Mouse (Mus musculus): ENCODE results near the gene Rbm25. TPM values are rescaled to one million over a fixed set of nuclear protein-coding genes. Genes with fewer than 3 reads are reported as not detected.

The Rbm25 gene
- polyA plus RNA-seq, 1 experiment from 2014 or later: 115 TPM

DNA sequence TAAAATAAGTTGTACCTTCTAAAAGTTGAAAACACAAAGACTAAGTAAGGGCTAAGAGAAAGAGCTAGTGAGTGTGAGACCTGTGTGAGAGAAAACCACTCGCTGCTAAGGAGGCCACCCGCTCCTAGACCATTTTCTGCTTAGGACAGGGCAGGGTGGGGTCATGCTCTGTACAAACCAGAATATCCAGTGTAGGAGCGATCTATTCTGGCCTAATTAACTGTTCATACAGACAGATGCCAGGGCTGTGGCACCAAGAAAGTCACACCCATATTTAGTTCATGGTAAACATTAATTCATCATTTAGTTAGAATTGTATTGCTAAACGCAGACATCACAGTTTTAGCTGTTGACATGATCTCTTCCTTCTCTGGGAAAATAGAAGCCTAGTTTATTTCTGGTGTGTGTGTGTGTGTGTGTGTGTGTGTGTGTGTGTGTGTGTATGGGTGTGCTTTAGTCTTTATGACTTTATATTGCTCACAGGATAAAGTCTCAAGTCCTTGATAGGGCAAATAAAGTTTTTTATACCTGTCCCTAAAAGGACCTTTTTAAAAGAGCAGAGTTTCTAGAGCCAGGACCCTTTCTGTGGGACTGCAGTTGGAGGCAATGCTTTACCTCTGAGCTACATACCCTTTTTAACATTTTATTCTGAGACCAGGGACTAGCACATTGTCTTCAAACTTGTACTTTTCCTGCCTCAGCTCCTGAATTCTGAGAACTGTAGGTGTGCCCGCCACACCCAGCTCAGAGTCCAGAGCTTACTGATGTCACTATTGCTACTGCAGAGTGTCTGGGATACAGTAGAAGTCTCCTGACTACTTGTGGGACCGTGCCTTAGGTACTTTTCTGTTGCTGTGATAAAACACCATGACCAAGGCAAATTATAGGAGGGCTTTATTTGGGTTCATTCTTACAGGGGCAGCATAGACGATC, 77.4 kb downstream of the Rbm25 start:
- Histone ChIP-seq H3K9me3 (ENCODE audit: control insufficient read depth, low read length) (no peaks in the 10 kb centered on the region), H3K4me3 (ENCODE audit: low read depth, low read length) (no peak overlapping the region), H3K4me1 (replicated peaks; ENCODE audit: control insufficient read depth, insufficient read depth) (no peaks in the 10 kb centered on the region), H3K36me3 (ENCODE audit: control insufficient read depth, insufficient read depth, low read length) (peaks cover 2% of the 10 kb centered on the region; the same call in 1 of the 2 replicates), H3K27me3 (ENCODE audit: control insufficient read depth, insufficient read depth, low read length) (no peaks in the 10 kb centered on the region), H3K4me2 (replicated peaks; ENCODE audit: low read depth) (no peak overlapping the region), H3K9ac (ENCODE audit: low read length) (no peak overlapping the region), H3K27ac (replicated peaks) (peak overlapping the region; percentile 85)
- peak; percentile 89 for ATAC-seq (ENCODE audit: low FRiP score, low TSS enrichment)
- no peak for TF ChIP-seq CTCF (IDR thresholded peaks at IDR 0.05; ENCODE audit: low read depth)
- no peak for TF ChIP-seq EP300 (optimal IDR thresholded peaks at IDR 0.05)
- DNase-seq (ENCODE audit: low spot score): peak; percentile 86
- WGBS: 49% methylated on average over 7 of the region's 7 CpGs

- no peak for ATAC-seq (ENCODE audit: low FRiP score, low TSS enrichment)
- Histone ChIP-seq H3K4me3 (ENCODE audit: low read depth, low read length) (no peak overlapping the region), H3K4me2 (replicated peaks; ENCODE audit: low read depth) (no peak overlapping the region), H3K9ac (ENCODE audit: low read length) (no peak overlapping the region), H3K9me3 (ENCODE audit: control insufficient read depth, low read length) (no peaks in the 10 kb centered on the region), H3K36me3 (ENCODE audit: control insufficient read depth, insufficient read depth, low read length) (peaks cover 4% of the 10 kb centered on the region; the same call in 1 of the 2 replicates), H3K27me3 (ENCODE audit: control insufficient read depth, insufficient read depth, low read length) (no peaks in the 10 kb centered on the region), H3K4me1 (replicated peaks; ENCODE audit: control insufficient read depth, insufficient read depth) (no peaks in the 10 kb centered on the region), H3K27ac (replicated peaks) (no peak overlapping the region)
- 76% methylated on average over 2 of the region's 2 CpGs for WGBS
- TF ChIP-seq EP300 (optimal IDR thresholded peaks at IDR 0.05) (no peak), CTCF (IDR thresholded peaks at IDR 0.05; ENCODE audit: low read depth) (no peak)
- DNase-seq (ENCODE audit: low spot score): no peak
Measured at GRCm38 (mm10) chr12:83709934-83710333, 78.9 kb downstream of the Rbm25 start.

DNA sequence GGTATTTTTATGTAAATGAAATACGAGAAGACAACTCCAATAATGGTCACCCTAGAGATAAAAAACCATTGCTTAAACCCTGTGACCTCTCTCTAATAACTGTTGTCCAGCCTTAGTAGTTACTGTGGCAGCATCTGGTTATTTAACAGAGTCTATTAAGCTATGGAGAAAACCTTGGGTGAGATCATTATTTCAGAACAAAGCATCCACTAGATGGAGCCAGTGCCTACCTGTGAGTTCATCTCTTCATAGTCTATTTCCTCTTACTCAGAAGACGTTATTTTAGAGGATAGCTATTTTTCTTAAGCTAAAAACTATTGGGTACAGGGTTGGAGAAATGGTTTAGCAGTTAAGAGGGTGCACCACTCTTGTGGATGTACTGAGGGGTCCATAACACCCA, 82.7 kb downstream of the Rbm25 start:
- H3K4me3 ChIP-seq (ENCODE audit: low read depth, low read length): no peak overlapping the region
- 39% methylated on average over 2 of the region's 2 CpGs for WGBS
- no peak for DNase-seq (ENCODE audit: low spot score)
- H3K4me2 ChIP-seq (replicated peaks; ENCODE audit: low read depth): no peak overlapping the region
- no peak overlapping the region for H3K27ac ChIP-seq (replicated peaks)
- 0 out of 2 replicates have a peak, but pooled peaks have one; percentile 21 for ATAC-seq (ENCODE audit: low FRiP score, low TSS enrichment)
- H3K4me1 ChIP-seq (replicated peaks; ENCODE audit: control insufficient read depth, insufficient read depth): no peaks in the 10 kb centered on the region
- H3K9ac ChIP-seq (ENCODE audit: low read length): no peak overlapping the region
- H3K27me3 ChIP-seq (ENCODE audit: control insufficient read depth, insufficient read depth, low read length): no peaks in the 10 kb centered on the region
- TF ChIP-seq CTCF (IDR thresholded peaks at IDR 0.05; ENCODE audit: low read depth): peak; percentile 87
- no peak for TF ChIP-seq EP300 (optimal IDR thresholded peaks at IDR 0.05)
- peaks cover 10% of the 10 kb centered on the region for H3K36me3 ChIP-seq (ENCODE audit: control insufficient read depth, insufficient read depth, low read length)
- H3K9me3 ChIP-seq (ENCODE audit: control insufficient read depth, low read length): no peaks in the 10 kb centered on the region

- H3K9ac ChIP-seq (ENCODE audit: low read length): no peak overlapping the region
- no peak overlapping the region for H3K27ac ChIP-seq (replicated peaks)
- 88% methylated on average over 15 of the region's 15 CpGs for WGBS
- no peak overlapping the region for H3K4me2 ChIP-seq (replicated peaks; ENCODE audit: low read depth)
- no peaks in the 10 kb centered on the region for H3K27me3 ChIP-seq (ENCODE audit: control insufficient read depth, insufficient read depth, low read length)
- no peak overlapping the region for H3K4me3 ChIP-seq (ENCODE audit: low read depth, low read length)
- H3K9me3 ChIP-seq (ENCODE audit: control insufficient read depth, low read length): no peaks in the 10 kb centered on the region
- peaks cover 3% of the 10 kb centered on the region; the same call in 1 of the 2 replicates for H3K4me1 ChIP-seq (replicated peaks; ENCODE audit: control insufficient read depth, insufficient read depth)
- peaks cover 10% of the 10 kb centered on the region for H3K36me3 ChIP-seq (ENCODE audit: control insufficient read depth, insufficient read depth, low read length)
- no peak for DNase-seq (ENCODE audit: low spot score)
- ATAC-seq (ENCODE audit: low FRiP score, low TSS enrichment): no peak
- TF ChIP-seq CTCF (IDR thresholded peaks at IDR 0.05; ENCODE audit: low read depth) (no peak), EP300 (optimal IDR thresholded peaks at IDR 0.05) (no peak)
Measured at GRCm38 (mm10) chr12:83716416-83717184, 85.6 kb downstream of the Rbm25 start.

- ATAC-seq (ENCODE audit: low FRiP score, low TSS enrichment): no peak
- Histone ChIP-seq H3K36me3 (ENCODE audit: control insufficient read depth, insufficient read depth, low read length) (peaks cover 9% of the 10 kb centered on the region), H3K27me3 (ENCODE audit: control insufficient read depth, insufficient read depth, low read length) (no peaks in the 10 kb centered on the region), H3K4me3 (ENCODE audit: low read depth, low read length) (no peak overlapping the region), H3K9ac (ENCODE audit: low read length) (no peak overlapping the region), H3K4me1 (replicated peaks; ENCODE audit: control insufficient read depth, insufficient read depth) (peaks cover 3% of the 10 kb centered on the region; the same call in 1 of the 2 replicates), H3K9me3 (ENCODE audit: control insufficient read depth, low read length) (no peaks in the 10 kb centered on the region), H3K4me2 (replicated peaks; ENCODE audit: low read depth) (no peak overlapping the region), H3K27ac (replicated peaks) (no peak overlapping the region)
- TF ChIP-seq CTCF (IDR thresholded peaks at IDR 0.05; ENCODE audit: low read depth): no peak
- no peak for DNase-seq (ENCODE audit: low spot score)
- WGBS: 88% methylated on average over 1 of the region's 1 CpGs
Measured at GRCm38 (mm10) chr12:83719431-83719830, 88.4 kb downstream of the Rbm25 start.
